Mouse (Mus musculus) midbrain, embryonic 11.5 days (tissue): ENCODE results near the gene Wnt3a. TPM values are rescaled to one million over a fixed set of nuclear protein-coding genes. Genes with fewer than 3 reads are reported as not detected.

Experiments used
- ATAC-seq: fragments of 200-750 bp; cut with Nextera tagmentation; 2 replicates; pipeline ENCODE4 v1.8.0; 2017; ENCODE audit warnings: moderate TSS enrichment, moderate library complexity; ENCODE audit not compliant: low FRiP score
- DNase-seq: peaks from one replicate; pipeline ENCODE4 v3.0.0; 2015; ENCODE audit warnings: low spot score; ENCODE audit errors: missing footprints
- H3K27ac ChIP-seq: fragments of 300-500 bp; sonication (generic); 2 replicates; pipeline ENCODE4 v1.5.1; 2014; ENCODE audit warnings: low read depth, low read length
- H3K27me3 ChIP-seq: fragments of 300-500 bp; sonication (generic); 2 replicates; pipeline ENCODE4 v1.6.1; 2014; ENCODE audit warnings: mild to moderate bottlenecking, low read length, moderate library complexity, mixed read lengths; ENCODE audit not compliant: control insufficient read depth, insufficient read depth
- H3K36me3 ChIP-seq: fragments of 300-500 bp; sonication (generic); 2 replicates; pipeline ENCODE4 v1.6.1; 2014; ENCODE audit warnings: mild to moderate bottlenecking, low read length, moderate library complexity, mixed read lengths; ENCODE audit not compliant: control insufficient read depth, insufficient read depth
- H3K4me1 ChIP-seq: fragments of 300-500 bp; sonication (generic); 2 replicates; pipeline ENCODE4 v1.6.1; 2014; ENCODE audit warnings: low read length; ENCODE audit not compliant: control insufficient read depth, insufficient read depth
- H3K4me2 ChIP-seq: fragments of 300-500 bp; sonication (generic); 2 replicates; pipeline ENCODE4 v1.6.1; 2014; ENCODE audit warnings: mild to moderate bottlenecking, moderate library complexity
- H3K4me3 ChIP-seq: fragments of 300-500 bp; sonication (generic); 2 replicates; pipeline ENCODE4 v1.5.1; 2014; ENCODE audit warnings: low read depth, low read length
- H3K9ac ChIP-seq: fragments of 300-500 bp; sonication (generic); 2 replicates; pipeline ENCODE4 v1.6.1; 2014; ENCODE audit warnings: low read length
- H3K9me3 ChIP-seq: fragments of 300-500 bp; sonication (generic); 2 replicates; pipeline ENCODE4 v1.6.1; 2016; ENCODE audit warnings: low read length; ENCODE audit not compliant: control insufficient read depth
- WGBS: fragments of 180-500 bp; shearing (Covaris S2); extraction: QIAGEN DNeasy Blood & Tissue Kit; methylation state at CpG from one replicate; pipeline ENCODE4 v1.1.7; 2014; 5-methylcytosine and 5-hydroxymethylcytosine counted together
- polyA plus RNA-seq: library from polyadenylated mRNA; unstranded; fragments of >200 nt; fragmentation: Nextera tagmentation; extraction: Ambion mirVana; gene quantifications from 2 replicates; pipeline ENCODE4 v1.2.1, GENCODE M21; 2014

Wnt3a gene
- polyA plus RNA-seq, 1 experiment from 2014 or later = 2.0 TPM

DNA sequence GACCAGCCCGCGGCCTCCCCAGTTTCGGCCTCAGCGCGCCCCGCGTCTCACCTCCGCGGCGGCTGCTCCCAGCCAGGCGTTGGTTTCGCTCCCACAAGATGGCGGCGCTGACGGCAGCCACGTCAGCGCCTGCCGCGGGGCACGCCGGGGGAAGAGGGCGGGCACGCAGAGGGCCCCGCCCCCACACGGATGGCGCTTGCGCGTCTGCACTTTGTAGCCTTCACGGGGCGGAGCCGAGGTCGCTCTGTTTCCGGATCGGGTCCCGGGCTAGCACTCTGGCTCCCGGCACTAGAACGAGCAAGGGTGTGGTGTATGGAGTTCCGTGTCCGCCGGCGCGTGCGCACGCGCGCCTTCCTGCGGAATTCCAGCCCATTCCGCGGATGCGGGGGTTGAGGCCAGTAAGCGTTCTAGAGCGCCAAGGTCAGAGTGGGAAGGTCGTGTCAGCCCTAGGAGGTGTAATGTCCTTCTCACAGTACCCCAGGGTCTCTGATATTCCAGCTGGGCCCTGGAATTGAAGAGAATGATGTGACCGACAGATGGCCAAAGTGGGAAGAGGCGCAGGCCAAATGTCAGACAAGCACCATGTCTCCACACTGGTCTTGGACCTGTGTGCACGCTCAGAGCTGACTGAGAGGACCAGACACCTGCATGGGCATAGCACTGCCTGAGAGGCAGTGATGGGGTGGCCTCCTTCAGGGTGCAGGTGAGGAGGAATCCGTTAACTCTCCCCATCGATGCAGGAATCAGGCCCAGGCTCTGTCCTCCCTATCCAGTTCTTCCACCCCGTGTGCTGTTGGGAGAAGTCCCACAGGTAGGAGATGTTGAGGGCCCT is 62.2 kb downstream of the Wnt3a start, which contains the start of gene Arf1:
Gene Arf1 (minus strand): TSS at position 149 of the 832 bp plus-strand sequence.
- peak within 1 kb of the TSS; percentile 92 for H3K4me3 ChIP-seq
- ATAC-seq (peak; percentile 95), DNase-seq (peak; percentile 100)
- H3K4me2 ChIP-seq = peak within 1 kb of the TSS; percentile 89
- peak within 1 kb of the TSS; percentile 95 for H3K9ac ChIP-seq
- peak within 1 kb of the TSS; percentile 88 for H3K27ac ChIP-seq
- H3K36me3 ChIP-seq = no peaks in the 10 kb centered on the region
- H3K27me3 ChIP-seq = no peaks in the 10 kb centered on the region
- peaks cover 29% of the 10 kb centered on the region for H3K4me1 ChIP-seq
- H3K9me3 ChIP-seq = no peaks in the 10 kb centered on the region
- WGBS = 4% methylated on average over 58 of the region's 59 CpGs

DNA sequence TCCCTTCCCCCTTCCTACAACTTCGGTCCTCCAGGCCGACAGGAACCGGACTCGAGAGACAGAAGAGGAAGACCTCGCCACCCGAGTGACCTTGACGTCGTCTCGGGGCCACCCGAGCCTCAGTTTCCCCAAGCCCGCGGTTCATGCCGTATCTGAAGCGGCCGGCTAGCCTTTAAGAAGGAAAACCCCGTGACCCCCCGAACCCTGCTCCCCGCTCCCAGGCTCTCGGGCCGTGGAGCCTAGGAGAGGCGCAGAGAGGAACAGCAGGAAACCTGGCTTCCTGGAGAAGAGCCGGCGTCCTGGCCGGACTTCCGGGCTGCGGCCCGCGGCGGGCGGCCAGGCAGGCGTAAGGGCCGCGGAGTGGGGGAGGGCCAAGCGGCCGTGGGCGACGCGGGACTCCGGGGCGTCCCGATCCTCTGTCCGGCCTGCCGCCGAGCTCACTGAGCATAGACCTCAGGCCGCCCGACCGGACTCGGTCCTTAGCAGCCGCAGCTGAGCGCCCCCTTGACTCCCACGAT is 62.9 kb downstream of the Wnt3a start:
- WGBS = under 1% methylated on average over 42 of the region's 51 CpGs
- Histone ChIP-seq H3K4me2 (peak overlapping the region; percentile 89), H3K27me3 (no peaks in the 10 kb centered on the region), H3K9me3 (no peaks in the 10 kb centered on the region), H3K9ac (peak overlapping the region; percentile 95), H3K36me3 (no peaks in the 10 kb centered on the region), H3K27ac (peak overlapping the region; percentile 88), H3K4me1 (peaks cover 29% of the 10 kb centered on the region), H3K4me3 (peak overlapping the region; percentile 92)
- no peak for DNase-seq
- peak; percentile 86 for ATAC-seq

DNA sequence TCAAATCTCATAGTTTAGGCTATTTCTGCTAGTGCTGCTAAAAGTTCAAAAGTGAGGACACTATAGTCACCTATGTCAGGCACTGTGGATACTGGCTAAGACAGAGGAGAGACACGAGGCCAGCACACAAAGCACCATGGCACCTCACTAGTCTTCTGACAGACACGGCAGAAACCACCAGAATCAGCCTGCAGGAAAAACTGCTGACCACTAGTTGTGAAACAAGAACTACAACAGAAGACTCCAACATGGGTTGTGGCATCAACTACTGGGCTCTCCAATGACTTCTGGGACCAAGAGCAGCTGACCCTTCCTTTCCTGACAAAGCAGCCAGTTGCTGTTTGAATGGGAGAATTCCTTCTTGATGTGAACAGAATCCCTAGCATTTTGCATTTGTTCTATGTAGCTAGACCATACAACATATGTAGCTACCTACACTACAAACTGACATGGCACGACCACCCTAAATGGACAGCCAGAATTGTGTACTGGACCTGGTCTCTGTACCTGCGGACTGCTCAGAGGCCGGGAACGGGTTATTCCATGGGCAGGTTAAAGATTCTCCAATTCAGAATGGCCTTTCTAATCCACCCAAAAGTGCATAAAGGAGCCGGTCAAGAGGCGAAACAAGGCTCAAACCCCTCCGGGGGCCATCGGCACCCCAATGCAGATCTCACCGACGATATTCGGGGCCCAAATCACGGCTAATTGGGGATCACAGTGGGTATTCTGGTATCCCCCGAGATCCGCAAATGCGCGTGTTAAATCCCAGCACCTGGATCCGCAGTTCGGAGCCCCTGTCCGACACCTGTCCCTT is 63.6 kb downstream of the Wnt3a start:
- WGBS = 7% methylated on average over 21 of the region's 21 CpGs
- DNase-seq = peak; percentile 88
- Histone ChIP-seq H3K27me3 (no peaks in the 10 kb centered on the region), H3K4me1 (peaks cover 29% of the 10 kb centered on the region), H3K4me2 (peak overlapping the region; percentile 89), H3K9ac (peak overlapping the region; percentile 95), H3K27ac (peak overlapping the region; percentile 88; the same call in 1 of the 2 replicates), H3K9me3 (no peaks in the 10 kb centered on the region), H3K36me3 (no peaks in the 10 kb centered on the region), H3K4me3 (peak overlapping the region; percentile 92)
- ATAC-seq = no peak

DNA sequence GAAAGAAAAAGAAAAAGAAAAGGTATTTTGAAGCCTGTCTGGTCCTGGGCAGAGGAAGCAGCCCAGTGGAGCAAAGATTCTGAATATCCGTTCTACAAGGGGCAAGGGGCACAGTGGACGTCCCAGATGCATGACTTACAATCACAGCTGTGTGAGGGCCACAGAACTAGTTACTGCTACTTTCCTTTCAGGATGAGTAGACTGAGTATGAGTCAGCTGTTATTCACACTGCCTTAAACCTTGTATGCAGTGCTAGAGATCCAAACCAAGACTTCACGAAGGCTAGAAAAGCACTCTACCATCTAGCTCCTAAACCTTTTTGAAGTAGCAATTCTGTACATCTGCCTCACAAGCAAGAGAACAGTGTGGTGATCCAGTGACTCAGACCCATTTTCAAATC is 64.3 kb downstream of the Wnt3a start:
- peak overlapping the region; percentile 95; the same call in 1 of the 2 replicates for H3K9ac ChIP-seq
- no peaks in the 10 kb centered on the region for H3K9me3 ChIP-seq
- no peaks in the 10 kb centered on the region for H3K27me3 ChIP-seq
- DNase-seq (no peak), ATAC-seq (no peak)
- 74% methylated on average over 3 of the region's 3 CpGs for WGBS
- H3K4me1 ChIP-seq = peaks cover 29% of the 10 kb centered on the region
- peak overlapping the region; percentile 92 for H3K4me3 ChIP-seq
- peak overlapping the region; percentile 89 for H3K4me2 ChIP-seq
- H3K27ac ChIP-seq = no peak overlapping the region
- no peaks in the 10 kb centered on the region for H3K36me3 ChIP-seq

DNA sequence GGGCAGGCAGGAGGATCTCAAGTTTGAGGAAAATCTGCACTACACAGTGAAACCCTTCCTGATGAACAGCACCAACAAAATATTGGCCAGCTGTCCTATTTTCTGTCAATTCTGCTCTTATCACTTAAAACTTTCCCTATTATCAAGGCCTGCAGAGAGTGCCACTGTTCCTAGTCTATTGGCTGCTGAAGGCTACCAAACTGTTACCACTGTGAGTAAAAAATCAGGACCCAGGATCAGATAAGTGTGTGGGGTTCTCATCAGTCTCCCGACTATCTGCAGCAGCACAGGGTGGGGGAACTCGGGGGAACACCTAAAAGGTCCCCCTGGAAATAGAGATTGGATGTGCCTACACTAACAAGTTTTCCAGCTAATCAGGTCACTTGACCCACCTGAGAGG is 65.4 kb downstream of the Wnt3a start:
- Histone ChIP-seq H3K9me3 (no peaks in the 10 kb centered on the region), H3K36me3 (no peaks in the 10 kb centered on the region), H3K27me3 (no peaks in the 10 kb centered on the region), H3K4me2 (no peak overlapping the region), H3K4me1 (peaks cover 29% of the 10 kb centered on the region), H3K4me3 (no peak overlapping the region), H3K27ac (no peak overlapping the region), H3K9ac (0 out of 2 replicates have a peak overlapping the region, but pooled peaks have one; percentile 20)
- WGBS = 77% methylated on average over 2 of the region's 2 CpGs
- DNase-seq (no peak), ATAC-seq (no peak)

- Histone ChIP-seq H3K4me2 (no peak overlapping the region), H3K4me1 (peaks cover 29% of the 10 kb centered on the region), H3K9me3 (no peaks in the 10 kb centered on the region), H3K9ac (no peak overlapping the region), H3K27ac (no peak overlapping the region), H3K36me3 (0 out of 2 replicates have a peak, but pooled peaks cover under 1% of the 10 kb centered on the region), H3K4me3 (no peak overlapping the region), H3K27me3 (no peaks in the 10 kb centered on the region)
- WGBS = 74% methylated on average over 2 of the region's 2 CpGs
- no peak for ATAC-seq
- DNase-seq = peak; percentile 47
Observed at GRCm38 (mm10) chr11:59224470-59224869, 66.1 kb downstream of the Wnt3a start.

- H3K9me3 ChIP-seq = no peaks in the 10 kb centered on the region
- H3K27ac ChIP-seq = no peak overlapping the region
- no peak overlapping the region for H3K4me3 ChIP-seq
- peaks cover 29% of the 10 kb centered on the region for H3K4me1 ChIP-seq
- H3K36me3 ChIP-seq = 0 out of 2 replicates have a peak, but pooled peaks cover 2% of the 10 kb centered on the region
- H3K4me2 ChIP-seq = no peak overlapping the region
- H3K9ac ChIP-seq = no peak overlapping the region
- WGBS = 95% methylated on average over 3 of the region's 3 CpGs
- ATAC-seq (no peak), DNase-seq (no peak)
- H3K27me3 ChIP-seq = no peaks in the 10 kb centered on the region
Observed at GRCm38 (mm10) chr11:59224025-59224424, 66.5 kb downstream of the Wnt3a start.

- Histone ChIP-seq H3K27me3 (no peaks in the 10 kb centered on the region), H3K4me2 (no peak overlapping the region), H3K4me1 (peaks cover 23% of the 10 kb centered on the region), H3K36me3 (0 out of 2 replicates have a peak, but pooled peaks cover 2% of the 10 kb centered on the region), H3K4me3 (no peak overlapping the region), H3K27ac (no peak overlapping the region), H3K9me3 (no peaks in the 10 kb centered on the region), H3K9ac (no peak overlapping the region)
- ATAC-seq = no peak
- no peak for DNase-seq
- 87% methylated on average over 4 of the region's 4 CpGs for WGBS
Observed at GRCm38 (mm10) chr11:59222306-59222705, 68.2 kb downstream of the Wnt3a start.
